11 mouse cellular contexts compared by ENCODE assay signal in genomic region chr2:30075625-30076024, GRCm38 (mm10).
"Had no signal": no experiment of that assay in that cellular context is flagged by ENCODE, and none has a peak within 500 bp of the region (broad histone marks: within the 10 kb centered on the region; RNA-seq: fewer than 3 reads in every experiment).

No protein-coding gene starts in this region.

- DNase-seq: kidney, adult 9 months; kidney, postnatal 25 days; layer of hippocampus, postnatal 36 days; liver, embryonic 13.5 days; lung, adult 2 months; lung, postnatal 14 days; lung, postnatal 4 days; midbrain, embryonic 14.5 days; thymus, adult 18-20 months; thymus, postnatal 14 days; thymus, postnatal 4 days had no signal
